Mouse (Mus musculus): ENCODE data around the gene Aplp1.
A peak's percentile ranks its signal among the peaks of the same experiment; 100 is the strongest.
"Not testable (repeated sequence)": the region's sequence is repeated elsewhere in the genome, so short reads cannot be mapped to it uniquely, and the experiment has no call there.

The Aplp1 gene

GRCm38 (mm10) chr7:30444971-30445751 is at the start of gene Aplp1:
Aplp1 (minus strand) TSS chr7:30445535.
- DNase-seq (ENCODE audit: low spot score in 2 of 2) = peak in 1 of 2 experiments; percentile 43

- DNase-seq (ENCODE audit: low spot score in 2 of 2) = no peak
Measured at GRCm38 (mm10) chr7:30493401-30493931, 48.1 kb upstream of the Aplp1 start, which contains the start of gene Prodh2. Prodh2 (plus strand) TSS chr7:30493622.

GRCm38 (mm10) chr7:30492765-30493164 is 47.4 kb upstream of the Aplp1 start:
- DNase-seq (ENCODE audit: low spot score in 2 of 2) = peak; percentile 74 to 88

- no peak for DNase-seq (ENCODE audit: low spot score in 2 of 2)
Measured at GRCm38 (mm10) chr7:30490957-30491307, 45.6 kb upstream of the Aplp1 start.

- DNase-seq (ENCODE audit: low spot score in 2 of 2) = peak; percentile 25 to 63
Measured at GRCm38 (mm10) chr7:30490251-30490956, 45.1 kb upstream of the Aplp1 start.

GRCm38 (mm10) chr7:30484250-30484649 is 38.9 kb upstream of the Aplp1 start:
- DNase-seq (ENCODE audit: low spot score in 2 of 2) = no peak

GRCm38 (mm10) chr7:30477415-30478381 is 32.4 kb upstream of the Aplp1 start:
- DNase-seq (ENCODE audit: low spot score in 2 of 2) = no peak

GRCm38 (mm10) chr7:30476136-30476535 is 30.8 kb upstream of the Aplp1 start:
- DNase-seq (ENCODE audit: low spot score in 2 of 2) = not testable (repeated sequence)

GRCm38 (mm10) chr7:30474999-30475398 is 29.7 kb upstream of the Aplp1 start:
- DNase-seq (ENCODE audit: low spot score in 2 of 2) = no peak

- peak in 1 of 2 experiments; percentile 61 for DNase-seq (ENCODE audit: low spot score in 2 of 2)
Measured at GRCm38 (mm10) chr7:30472411-30472810, 27.1 kb upstream of the Aplp1 start.

GRCm38 (mm10) chr7:30464816-30465300 is 19.5 kb upstream of the Aplp1 start:
- DNase-seq (ENCODE audit: low spot score in 2 of 2) = no peak

- DNase-seq (ENCODE audit: low spot score in 2 of 2) = no peak
Measured at GRCm38 (mm10) chr7:30463996-30464395, 18.7 kb upstream of the Aplp1 start.

GRCm38 (mm10) chr7:30463568-30463967 is 18.2 kb upstream of the Aplp1 start:
- DNase-seq (ENCODE audit: low spot score in 2 of 2) = no peak

GRCm38 (mm10) chr7:30459484-30459883 is 14.1 kb upstream of the Aplp1 start:
- DNase-seq (ENCODE audit: low spot score in 2 of 2) = no peak

- no peak for DNase-seq (ENCODE audit: low spot score in 2 of 2)
Measured at GRCm38 (mm10) chr7:30457629-30458330, 12.4 kb upstream of the Aplp1 start, which contains the start of the genes Kirrel2 and Nphs1. Kirrel2 (minus strand) TSS chr7:30457690. Nphs1 (plus strand) TSS chr7:30458315.

- DNase-seq (ENCODE audit: low spot score in 2 of 2) = no peak
Measured at GRCm38 (mm10) chr7:30456911-30457628, 11.7 kb upstream of the Aplp1 start.

- DNase-seq (ENCODE audit: low spot score in 2 of 2) = no peak
Measured at GRCm38 (mm10) chr7:30456487-30456886, 11.2 kb upstream of the Aplp1 start.

GRCm38 (mm10) chr7:30454259-30454658 is 8.9 kb upstream of the Aplp1 start:
- no peak for DNase-seq (ENCODE audit: low spot score in 2 of 2)

GRCm38 (mm10) chr7:30453766-30454165 is 8.4 kb upstream of the Aplp1 start:
- peak in 1 of 2 experiments; percentile 71 for DNase-seq (ENCODE audit: low spot score in 2 of 2)

GRCm38 (mm10) chr7:30453327-30453726 is 8.0 kb upstream of the Aplp1 start:
- no peak for DNase-seq (ENCODE audit: low spot score in 2 of 2)
